Mouse (Mus musculus): Measurements from ENCODE around the gene Fcrlb.

Gene Fcrlb

GRCm38 (mm10) chr1:170907456-170908191, 5.1 kb downstream of the Fcrlb start:
- DNase-seq (ENCODE audit: low spot score in 2 of 2), result peak in 1 of 2 experiments; percentile 29

GRCm38 (mm10) chr1:170907111-170907455, 5.7 kb downstream of the Fcrlb start:
- DNase-seq (ENCODE audit: low spot score in 2 of 2), result no peak

GRCm38 (mm10) chr1:170903485-170903884, 9.3 kb downstream of the Fcrlb start:
- no peak for DNase-seq (ENCODE audit: low spot score in 2 of 2)

GRCm38 (mm10) chr1:170901536-170902238, 11.1 kb downstream of the Fcrlb start:
- DNase-seq (ENCODE audit: low spot score in 2 of 2), result peak; percentile 87 to 89

- peak in 1 of 2 experiments; percentile 77 for DNase-seq (ENCODE audit: low spot score in 2 of 2)
These were observed 11.8 kb downstream of the Fcrlb start for GRCm38 (mm10) chr1:170900799-170901467.

GRCm38 (mm10) chr1:170898413-170899075, 14.2 kb downstream of the Fcrlb start:
- DNase-seq (ENCODE audit: low spot score in 2 of 2), result no peak

GRCm38 (mm10) chr1:170896651-170897281, 16.0 kb downstream of the Fcrlb start:
- DNase-seq (ENCODE audit: low spot score in 2 of 2), result no peak

GRCm38 (mm10) chr1:170894603-170895602, 17.8 kb downstream of the Fcrlb start:
- peak in 1 of 2 experiments; percentile 28 for DNase-seq (ENCODE audit: low spot score in 2 of 2)

GRCm38 (mm10) chr1:170892279-170892678, 20.5 kb downstream of the Fcrlb start:
- no peak for DNase-seq (ENCODE audit: low spot score in 2 of 2)

- DNase-seq (ENCODE audit: low spot score in 2 of 2), result no peak
These were observed 21.1 kb downstream of the Fcrlb start for GRCm38 (mm10) chr1:170891646-170892045.

- no peak for DNase-seq (ENCODE audit: low spot score in 2 of 2)
These were observed 23.4 kb downstream of the Fcrlb start for GRCm38 (mm10) chr1:170889310-170889709.

GRCm38 (mm10) chr1:170886044-170886458, 26.7 kb downstream of the Fcrlb start:
- no peak for DNase-seq (ENCODE audit: low spot score in 2 of 2)

GRCm38 (mm10) chr1:170884978-170885561, 27.7 kb downstream of the Fcrlb start, which contains the start of the genes Gm26620 and Dusp12:
Gene Gm26620 (plus strand): TSS chr1:170885065.
Gene Dusp12 (minus strand): TSS chr1:170885540.
- peak; percentile 86 to 92 for DNase-seq (ENCODE audit: low spot score in 2 of 2)

- no peak for DNase-seq (ENCODE audit: low spot score in 2 of 2)
These were observed 28.4 kb downstream of the Fcrlb start for GRCm38 (mm10) chr1:170884390-170884789.

- DNase-seq (ENCODE audit: low spot score in 2 of 2), result no peak
These were observed 29.7 kb downstream of the Fcrlb start for GRCm38 (mm10) chr1:170882915-170883485.

- DNase-seq (ENCODE audit: low spot score in 2 of 2), result no peak
These were observed 35.8 kb downstream of the Fcrlb start for GRCm38 (mm10) chr1:170876906-170877305.

GRCm38 (mm10) chr1:170875676-170876075, 37.1 kb downstream of the Fcrlb start:
- DNase-seq (ENCODE audit: low spot score in 2 of 2), result no peak

GRCm38 (mm10) chr1:170871961-170872360, 40.8 kb downstream of the Fcrlb start:
- DNase-seq (ENCODE audit: low spot score in 2 of 2), result no peak

- DNase-seq (ENCODE audit: low spot score in 2 of 2), result no peak
These were observed 41.3 kb downstream of the Fcrlb start for GRCm38 (mm10) chr1:170871402-170871801.
